Mouse (Mus musculus) liver, adult 2 months (tissue): ENCODE measurements around the gene Cs.

Source experiments
- CTCF ChIP-seq: fragments of 200-500 bp; IDR thresholded peaks from 2 replicates; pipeline ENCODE4 v1.5.1; 2011; ENCODE audit warnings: low read depth, low read length, control low read depth
- POLR2A ChIP-seq: fragments of 200-500 bp; IDR thresholded peaks from 2 replicates; pipeline ENCODE4 v1.6.1; 2011; ENCODE audit warnings: low read length, control low read depth; ENCODE audit not compliant: insufficient read depth; ENCODE audit errors: extremely low read depth

DNA sequence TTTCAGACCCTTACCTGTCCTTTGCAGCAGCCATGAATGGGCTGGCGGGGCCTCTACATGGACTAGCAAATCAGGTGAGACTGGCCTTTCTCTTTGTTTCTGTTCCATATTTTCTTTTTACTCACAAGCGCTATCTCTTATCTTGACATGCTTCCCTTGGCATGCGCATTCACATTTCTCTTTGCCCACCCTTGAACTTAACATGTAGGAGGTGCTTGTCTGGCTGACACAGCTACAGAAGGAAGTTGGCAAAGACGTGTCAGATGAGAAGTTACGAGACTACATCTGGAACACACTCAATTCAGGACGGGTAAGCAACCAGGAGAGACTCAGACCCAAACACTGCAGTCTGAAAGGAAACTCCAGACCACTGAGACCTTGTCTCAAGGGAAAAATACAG, 21.7 kb downstream of the Cs start:
- TF ChIP-seq CTCF (no peak), POLR2A (no peak)
